Mouse (Mus musculus): ENCODE data around the gene Slc25a20. TPM values are rescaled to one million over a fixed set of nuclear protein-coding genes. Genes with fewer than 3 reads are reported as not detected.
A peak's percentile ranks its signal among the peaks of the same experiment; 100 is the strongest.

Gene Slc25a20
- polyA plus RNA-seq, 1 experiment from 2014 or later: 61.7 TPM

GRCm38 (mm10) chr9:108686475-108686887 is 24.6 kb downstream of the Slc25a20 start:
- 26% methylated on average over 4 of the region's 4 CpGs for WGBS
- Histone ChIP-seq H3K4me3 (ENCODE audit: low read length) (no peak overlapping the region), H3K27ac (ENCODE audit: low read length) (no peak overlapping the region)

GRCm38 (mm10) chr9:108687181-108687580 is 25.3 kb downstream of the Slc25a20 start:
- peaks cover 3% of the 10 kb centered on the region; the same call in 1 of the 2 replicates for H3K36me3 ChIP-seq (ENCODE audit: insufficient read depth, low read length)
- 78% methylated on average over 6 of the region's 6 CpGs for WGBS
- no peak overlapping the region for H3K4me2 ChIP-seq (replicated peaks; ENCODE audit: low read depth, low read length)
- H3K27me3 ChIP-seq (ENCODE audit: insufficient read depth, low read length): no peaks in the 10 kb centered on the region
- no peaks in the 10 kb centered on the region for H3K9me3 ChIP-seq (ENCODE audit: low read length)
- H3K27ac ChIP-seq (ENCODE audit: low read length): no peak overlapping the region
- ATAC-seq (ENCODE audit: low FRiP score, low TSS enrichment): no peak
- H3K9ac ChIP-seq (replicated peaks; ENCODE audit: low read length): no peak overlapping the region
- H3K4me3 ChIP-seq (ENCODE audit: low read length): no peak overlapping the region
- peaks cover 3% of the 10 kb centered on the region for H3K4me1 ChIP-seq (ENCODE audit: insufficient read depth, low read length)

More at GRCm38 (mm10) chr9:108686475-108686887, 24.6 kb downstream of the Slc25a20 start:
- peaks cover 7% of the 10 kb centered on the region; the same call in 1 of the 2 replicates for H3K36me3 ChIP-seq (ENCODE audit: insufficient read depth, low read length)
- ATAC-seq (ENCODE audit: low FRiP score, low TSS enrichment): no peak
- H3K9me3 ChIP-seq (ENCODE audit: low read length): no peaks in the 10 kb centered on the region
- H3K27me3 ChIP-seq (ENCODE audit: insufficient read depth, low read length): no peaks in the 10 kb centered on the region
- no peak overlapping the region for H3K4me2 ChIP-seq (replicated peaks; ENCODE audit: low read depth, low read length)
- peaks cover under 1% of the 10 kb centered on the region for H3K4me1 ChIP-seq (ENCODE audit: insufficient read depth, low read length)
- H3K9ac ChIP-seq (replicated peaks; ENCODE audit: low read length): no peak overlapping the region

GRCm38 (mm10) chr9:108687686-108688085 is 25.8 kb downstream of the Slc25a20 start:
- Histone ChIP-seq H3K4me1 (ENCODE audit: insufficient read depth, low read length) (peaks cover 3% of the 10 kb centered on the region), H3K27ac (ENCODE audit: low read length) (no peak overlapping the region), H3K36me3 (ENCODE audit: insufficient read depth, low read length) (no peaks in the 10 kb centered on the region), H3K27me3 (ENCODE audit: insufficient read depth, low read length) (no peaks in the 10 kb centered on the region), H3K4me2 (replicated peaks; ENCODE audit: low read depth, low read length) (no peak overlapping the region), H3K9ac (replicated peaks; ENCODE audit: low read length) (no peak overlapping the region), H3K4me3 (ENCODE audit: low read length) (no peak overlapping the region), H3K9me3 (ENCODE audit: low read length) (no peaks in the 10 kb centered on the region)
- no peak for ATAC-seq (ENCODE audit: low FRiP score, low TSS enrichment)
- 76% methylated on average over 2 of the region's 2 CpGs for WGBS

- Histone ChIP-seq H3K4me1 (ENCODE audit: insufficient read depth, low read length) (peaks cover 10% of the 10 kb centered on the region), H3K4me2 (replicated peaks; ENCODE audit: low read depth, low read length) (no peak overlapping the region), H3K9ac (replicated peaks; ENCODE audit: low read length) (no peak overlapping the region), H3K36me3 (ENCODE audit: insufficient read depth, low read length) (no peaks in the 10 kb centered on the region), H3K4me3 (ENCODE audit: low read length) (no peak overlapping the region), H3K27me3 (ENCODE audit: insufficient read depth, low read length) (no peaks in the 10 kb centered on the region), H3K27ac (ENCODE audit: low read length) (no peak overlapping the region), H3K9me3 (ENCODE audit: low read length) (no peaks in the 10 kb centered on the region)
- WGBS: 78% methylated on average over 9 of the region's 9 CpGs
- no peak for ATAC-seq (ENCODE audit: low FRiP score, low TSS enrichment)
These were observed 26.6 kb downstream of the Slc25a20 start for GRCm38 (mm10) chr9:108688451-108688850.

GRCm38 (mm10) chr9:108689106-108689505 is 27.2 kb downstream of the Slc25a20 start, which contains the start of gene Prkar2a:
Prkar2a (plus strand) TSS chr9:108689314.
- H3K36me3 ChIP-seq (ENCODE audit: insufficient read depth, low read length): no peaks in the 10 kb centered on the region
- no peak for ATAC-seq (ENCODE audit: low FRiP score, low TSS enrichment)
- H3K4me1 ChIP-seq (ENCODE audit: insufficient read depth, low read length): peaks cover 12% of the 10 kb centered on the region
- no peak within 1 kb of the TSS for H3K27ac ChIP-seq (ENCODE audit: low read length)
- no peak within 1 kb of the TSS for H3K4me3 ChIP-seq (ENCODE audit: low read length)
- H3K27me3 ChIP-seq (ENCODE audit: insufficient read depth, low read length): no peaks in the 10 kb centered on the region
- 91% methylated on average over 1 of the region's 1 CpGs for WGBS
- no peak within 1 kb of the TSS for H3K9ac ChIP-seq (replicated peaks; ENCODE audit: low read length)
- no peak within 1 kb of the TSS for H3K4me2 ChIP-seq (replicated peaks; ENCODE audit: low read depth, low read length)
- no peaks in the 10 kb centered on the region for H3K9me3 ChIP-seq (ENCODE audit: low read length)

- Histone ChIP-seq H3K27ac (ENCODE audit: low read length) (no peak overlapping the region), H3K36me3 (ENCODE audit: insufficient read depth, low read length) (no peaks in the 10 kb centered on the region), H3K4me2 (replicated peaks; ENCODE audit: low read depth, low read length) (no peak overlapping the region), H3K27me3 (ENCODE audit: insufficient read depth, low read length) (no peaks in the 10 kb centered on the region), H3K4me1 (ENCODE audit: insufficient read depth, low read length) (peaks cover 14% of the 10 kb centered on the region), H3K9ac (replicated peaks; ENCODE audit: low read length) (no peak overlapping the region), H3K4me3 (ENCODE audit: low read length) (no peak overlapping the region), H3K9me3 (ENCODE audit: low read length) (no peaks in the 10 kb centered on the region)
- ATAC-seq (ENCODE audit: low FRiP score, low TSS enrichment): no peak
- WGBS: 95% methylated on average over 1 of the region's 1 CpGs
These were observed 28.1 kb downstream of the Slc25a20 start for GRCm38 (mm10) chr9:108689993-108690392.

- H3K4me1 ChIP-seq (ENCODE audit: insufficient read depth, low read length): peaks cover 14% of the 10 kb centered on the region
- H3K27me3 ChIP-seq (ENCODE audit: insufficient read depth, low read length): no peaks in the 10 kb centered on the region
- 0 out of 2 replicates have a peak, but pooled peaks cover 2% of the 10 kb centered on the region for H3K36me3 ChIP-seq (ENCODE audit: insufficient read depth, low read length)
- no peak overlapping the region for H3K4me3 ChIP-seq (ENCODE audit: low read length)
- H3K4me2 ChIP-seq (replicated peaks; ENCODE audit: low read depth, low read length): no peak overlapping the region
- H3K9ac ChIP-seq (replicated peaks; ENCODE audit: low read length): no peak overlapping the region
- no peak overlapping the region for H3K27ac ChIP-seq (ENCODE audit: low read length)
- WGBS: 90% methylated on average over 6 of the region's 6 CpGs
- no peaks in the 10 kb centered on the region for H3K9me3 ChIP-seq (ENCODE audit: low read length)
- ATAC-seq (ENCODE audit: low FRiP score, low TSS enrichment): no peak
These were observed 29.0 kb downstream of the Slc25a20 start for GRCm38 (mm10) chr9:108690914-108691313.

GRCm38 (mm10) chr9:108691371-108691770 is 29.5 kb downstream of the Slc25a20 start:
- WGBS: 65% methylated on average over 8 of the region's 8 CpGs
- Histone ChIP-seq H3K27me3 (ENCODE audit: insufficient read depth, low read length) (no peaks in the 10 kb centered on the region), H3K4me2 (replicated peaks; ENCODE audit: low read depth, low read length) (peak overlapping the region; percentile 84), H3K4me1 (ENCODE audit: insufficient read depth, low read length) (peaks cover 14% of the 10 kb centered on the region), H3K36me3 (ENCODE audit: insufficient read depth, low read length) (0 out of 2 replicates have a peak, but pooled peaks cover 2% of the 10 kb centered on the region), H3K27ac (ENCODE audit: low read length) (peak overlapping the region; percentile 26; the same call in 1 of the 2 replicates), H3K9ac (replicated peaks; ENCODE audit: low read length) (peak overlapping the region; percentile 87), H3K4me3 (ENCODE audit: low read length) (peak overlapping the region; percentile 79), H3K9me3 (ENCODE audit: low read length) (no peaks in the 10 kb centered on the region)
- peak; percentile 2; the same call in 1 of the 2 replicates for ATAC-seq (ENCODE audit: low FRiP score, low TSS enrichment)

- ATAC-seq (ENCODE audit: low FRiP score, low TSS enrichment): peak; percentile 92
- peak overlapping the region; percentile 87 for H3K9ac ChIP-seq (replicated peaks; ENCODE audit: low read length)
- H3K4me1 ChIP-seq (ENCODE audit: insufficient read depth, low read length): peaks cover 14% of the 10 kb centered on the region
- under 1% methylated on average over 42 of the region's 42 CpGs for WGBS
- H3K36me3 ChIP-seq (ENCODE audit: insufficient read depth, low read length): 0 out of 2 replicates have a peak, but pooled peaks cover 2% of the 10 kb centered on the region
- H3K27me3 ChIP-seq (ENCODE audit: insufficient read depth, low read length): no peaks in the 10 kb centered on the region
- H3K27ac ChIP-seq (ENCODE audit: low read length): peak overlapping the region; percentile 69
- peak overlapping the region; percentile 79 for H3K4me3 ChIP-seq (ENCODE audit: low read length)
- peak overlapping the region; percentile 84 for H3K4me2 ChIP-seq (replicated peaks; ENCODE audit: low read depth, low read length)
- no peaks in the 10 kb centered on the region for H3K9me3 ChIP-seq (ENCODE audit: low read length)
These were observed 29.9 kb downstream of the Slc25a20 start for GRCm38 (mm10) chr9:108691846-108692225.

- ATAC-seq (ENCODE audit: low FRiP score, low TSS enrichment): peak; percentile 79
- WGBS: under 1% methylated on average over 89 of the region's 92 CpGs
- H3K4me2 ChIP-seq (replicated peaks; ENCODE audit: low read depth, low read length): peak overlapping the region; percentile 84
- H3K4me3 ChIP-seq (ENCODE audit: low read length): peak overlapping the region; percentile 79
- no peaks in the 10 kb centered on the region for H3K9me3 ChIP-seq (ENCODE audit: low read length)
- H3K27ac ChIP-seq (ENCODE audit: low read length): peak overlapping the region; percentile 69
- 0 out of 2 replicates have a peak, but pooled peaks cover 2% of the 10 kb centered on the region for H3K36me3 ChIP-seq (ENCODE audit: insufficient read depth, low read length)
- H3K4me1 ChIP-seq (ENCODE audit: insufficient read depth, low read length): peaks cover 14% of the 10 kb centered on the region
- no peaks in the 10 kb centered on the region for H3K27me3 ChIP-seq (ENCODE audit: insufficient read depth, low read length)
- H3K9ac ChIP-seq (replicated peaks; ENCODE audit: low read length): peak overlapping the region; percentile 87
These were observed 30.5 kb downstream of the Slc25a20 start for GRCm38 (mm10) chr9:108692226-108693041.
